Mouse (Mus musculus): ENCODE results near the gene Eomes.

Gene Eomes

GRCm38 (mm10) chr9:118477961-118478360 lies at the start of gene Eomes:
Eomes (plus strand) TSS chr9:118478212.
- peak; percentile 75 for DNase-seq (ENCODE audit: low read depth, low spot score)

- DNase-seq (ENCODE audit: low read depth, low spot score), result peak; percentile 18
Measured at GRCm38 (mm10) chr9:118444809-118445208, 33.2 kb upstream of the Eomes start.

- no peak for DNase-seq (ENCODE audit: low read depth, low spot score)
Measured at GRCm38 (mm10) chr9:118449336-118449735, 28.7 kb upstream of the Eomes start.

GRCm38 (mm10) chr9:118453427-118453826 lies 24.6 kb upstream of the Eomes start:
- no peak for DNase-seq (ENCODE audit: low read depth, low spot score)

GRCm38 (mm10) chr9:118455188-118455845 lies 22.7 kb upstream of the Eomes start:
- DNase-seq (ENCODE audit: low read depth, low spot score), result no peak

- DNase-seq (ENCODE audit: low read depth, low spot score), result no peak
Measured at GRCm38 (mm10) chr9:118456405-118456804, 21.6 kb upstream of the Eomes start.

- no peak for DNase-seq (ENCODE audit: low read depth, low spot score)
Measured at GRCm38 (mm10) chr9:118458039-118458438, 20.0 kb upstream of the Eomes start.

GRCm38 (mm10) chr9:118464031-118464430 lies 14.0 kb upstream of the Eomes start:
- no peak for DNase-seq (ENCODE audit: low read depth, low spot score)

GRCm38 (mm10) chr9:118468301-118468700 lies 9.7 kb upstream of the Eomes start:
- DNase-seq (ENCODE audit: low read depth, low spot score), result peak; percentile 63

- no peak for DNase-seq (ENCODE audit: low read depth, low spot score)
Measured at GRCm38 (mm10) chr9:118469272-118469671, 8.7 kb upstream of the Eomes start.

GRCm38 (mm10) chr9:118471296-118471695 lies 6.7 kb upstream of the Eomes start:
- DNase-seq (ENCODE audit: low read depth, low spot score), result peak; percentile 86

- DNase-seq (ENCODE audit: low read depth, low spot score), result peak; percentile 38
Measured at GRCm38 (mm10) chr9:118476211-118476765, 1.7 kb upstream of the Eomes start.

- DNase-seq (ENCODE audit: low read depth, low spot score), result peak; percentile 52
Measured at GRCm38 (mm10) chr9:118476766-118477271, 1.2 kb upstream of the Eomes start.

GRCm38 (mm10) chr9:118477281-118477931 lies 606 bp upstream of the Eomes start:
- DNase-seq (ENCODE audit: low read depth, low spot score), result peak; percentile 52

- peak; percentile 90 for DNase-seq (ENCODE audit: low read depth, low spot score)
Measured at GRCm38 (mm10) chr9:118478458-118478838, 436 bp downstream of the Eomes start.

- DNase-seq (ENCODE audit: low read depth, low spot score), result peak; percentile 71
Measured at GRCm38 (mm10) chr9:118478839-118479507, 961 bp downstream of the Eomes start.

- DNase-seq (ENCODE audit: low read depth, low spot score), result peak; percentile 68
Measured at GRCm38 (mm10) chr9:118479508-118480291, 1.7 kb downstream of the Eomes start.

GRCm38 (mm10) chr9:118480292-118480690 lies 2.3 kb downstream of the Eomes start:
- DNase-seq (ENCODE audit: low read depth, low spot score), result no peak

GRCm38 (mm10) chr9:118482210-118482609 lies 4.2 kb downstream of the Eomes start:
- DNase-seq (ENCODE audit: low read depth, low spot score), result peak; percentile 75

GRCm38 (mm10) chr9:118486361-118487095 lies 8.5 kb downstream of the Eomes start:
- peak; percentile 38 for DNase-seq (ENCODE audit: low read depth, low spot score)

- DNase-seq (ENCODE audit: low read depth, low spot score), result no peak
Measured at GRCm38 (mm10) chr9:118487096-118487395, 9.0 kb downstream of the Eomes start.
